Mouse (Mus musculus) limb, embryonic 12.5 days (tissue): ENCODE data around the gene Mrpl17. TPM values are rescaled to one million over a fixed set of nuclear protein-coding genes. Genes with fewer than 3 reads are reported as not detected.
A peak's percentile ranks its signal among the peaks of the same experiment; 100 is the strongest.

Experiments used
- ATAC-seq: fragments of 200-750 bp; cut with Nextera tagmentation; 2 replicates; pipeline ENCODE4 v1.8.0; 2017; ENCODE audit warnings: low read depth, moderate TSS enrichment; ENCODE audit not compliant: insufficient number of reproducible peaks, insufficient read depth, low FRiP score, low TSS enrichment
- H3K27ac ChIP-seq: fragments of 300-500 bp; sonication (generic); 2 replicates; pipeline ENCODE4 v1.5.1; 2016; ENCODE audit warnings: mild to moderate bottlenecking, moderate library complexity
- H3K27me3 ChIP-seq: fragments of 300-500 bp; sonication (generic); 2 replicates; pipeline ENCODE4 v1.6.1; 2016; ENCODE audit warnings: mild to moderate bottlenecking, moderate library complexity
- H3K36me3 ChIP-seq: fragments of 300-500 bp; sonication (generic); 2 replicates; pipeline ENCODE4 v1.6.1; 2016; ENCODE audit warnings: mild to moderate bottlenecking, moderate library complexity
- H3K4me1 ChIP-seq: fragments of 300-500 bp; sonication (generic); replicated peaks from 2 replicates; pipeline ENCODE4 v1.6.1; 2016
- H3K4me2 ChIP-seq: fragments of 300-500 bp; sonication (generic); 2 replicates; pipeline ENCODE4 v1.6.1; 2016; ENCODE audit warnings: mild to moderate bottlenecking, moderate library complexity
- H3K4me3 ChIP-seq: fragments of 300-500 bp; sonication (generic); replicated peaks from 2 replicates; pipeline ENCODE4 v1.5.1; 2016; ENCODE audit warnings: mild to moderate bottlenecking
- H3K9ac ChIP-seq: fragments of 300-500 bp; sonication (generic); replicated peaks from 2 replicates; pipeline ENCODE4 v1.6.1; 2016; ENCODE audit warnings: mild to moderate bottlenecking, moderate library complexity
- H3K9me3 ChIP-seq: fragments of 300-500 bp; sonication (generic); 2 replicates; pipeline ENCODE4 v1.6.1; 2016; ENCODE audit warnings: mild to moderate bottlenecking, moderate library complexity
- whole genome bisulfite sequencing: fragments of 180-500 bp; shearing (Covaris S2); methylation state at CpG from one replicate; pipeline ENCODE4 v1.1.7; 2016; 5-methylcytosine and 5-hydroxymethylcytosine counted together
- polyA plus RNA-seq: library from polyadenylated mRNA; unstranded; fragments of >200 nt; fragmentation: Nextera tagmentation; extraction: Ambion mirVana; gene quantifications from 2 replicates; pipeline ENCODE4 v1.2.1, GENCODE M21; 2016

Gene Mrpl17
- polyA plus RNA-seq, 1 experiment from 2014 or later: 319 TPM

DNA sequence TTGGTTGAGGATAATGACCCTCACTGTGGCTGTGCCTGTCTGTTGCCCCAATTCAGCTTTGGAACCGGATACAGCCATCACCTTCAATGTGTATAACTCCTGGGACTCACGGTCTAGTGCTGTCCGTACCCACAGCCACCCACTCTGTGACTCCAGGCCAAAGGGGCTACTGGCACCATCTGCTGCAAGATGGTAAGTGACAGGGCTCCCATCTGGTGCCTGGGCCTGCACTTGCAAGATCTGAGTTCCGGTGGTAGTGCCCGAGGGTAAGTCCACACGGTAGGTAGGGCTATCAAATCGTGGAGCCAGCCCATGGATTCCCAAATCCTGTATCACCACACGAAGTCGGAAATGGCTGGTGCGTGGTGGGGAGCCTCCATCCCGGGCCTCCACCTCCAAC lies 46.6 kb downstream of the Mrpl17 start:
- H3K9me3 ChIP-seq: no peaks in the 10 kb centered on the region
- H3K9ac ChIP-seq: no peak overlapping the region
- ATAC-seq: no peak
- H3K36me3 ChIP-seq: peaks cover 88% of the 10 kb centered on the region
- H3K27me3 ChIP-seq: peaks cover 12% of the 10 kb centered on the region
- no peak overlapping the region for H3K4me2 ChIP-seq
- H3K27ac ChIP-seq: no peak overlapping the region
- H3K4me3 ChIP-seq: no peak overlapping the region
- WGBS: 93% methylated on average over 11 of the region's 11 CpGs
- H3K4me1 ChIP-seq: peaks cover 25% of the 10 kb centered on the region

DNA sequence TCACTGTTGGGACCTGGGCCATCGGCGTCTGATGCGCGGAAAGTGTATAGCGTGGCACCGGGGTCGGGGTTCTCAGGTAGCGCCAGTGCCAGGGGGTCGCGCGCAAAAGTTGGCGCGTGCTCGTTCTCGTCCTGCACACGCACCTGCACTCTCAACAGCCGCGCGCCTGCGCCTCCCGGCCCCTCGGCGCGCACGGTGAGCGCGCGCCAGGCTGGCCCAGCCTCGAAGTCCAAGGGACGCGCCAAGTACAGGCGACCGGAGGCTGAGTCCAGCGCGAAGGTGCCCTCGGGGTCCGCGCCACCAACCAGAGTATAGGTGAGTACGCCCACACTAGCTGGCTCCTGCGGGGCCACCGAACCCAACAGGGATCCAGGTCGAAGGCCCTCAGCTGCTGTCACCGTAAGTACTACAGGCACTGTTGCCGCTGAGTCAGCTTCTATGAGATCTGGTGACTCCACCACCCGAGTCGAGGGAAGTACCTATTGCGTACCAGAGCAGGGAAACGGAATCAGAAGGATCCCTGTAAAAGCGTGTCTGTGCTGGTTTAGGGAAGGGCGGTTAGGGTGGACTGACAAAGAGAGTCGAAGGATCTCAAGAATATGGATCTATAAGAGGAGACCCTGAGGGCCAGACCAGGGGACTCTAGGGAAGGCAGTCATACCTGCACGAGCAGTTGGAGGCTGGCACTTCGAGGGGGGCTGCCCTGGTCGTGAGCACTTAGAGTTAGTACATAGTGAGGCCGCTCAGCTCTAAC lies 48.2 kb downstream of the Mrpl17 start:
- ATAC-seq: no peak
- peaks cover 12% of the 10 kb centered on the region for H3K27me3 ChIP-seq
- no peak overlapping the region for H3K9ac ChIP-seq
- H3K36me3 ChIP-seq: peaks cover 89% of the 10 kb centered on the region
- no peak overlapping the region for H3K27ac ChIP-seq
- 32% methylated on average over 55 of the region's 55 CpGs for WGBS
- H3K4me2 ChIP-seq: peak overlapping the region; percentile 27
- H3K4me3 ChIP-seq: no peak overlapping the region
- H3K4me1 ChIP-seq: peaks cover 9% of the 10 kb centered on the region
- H3K9me3 ChIP-seq: no peaks in the 10 kb centered on the region

DNA sequence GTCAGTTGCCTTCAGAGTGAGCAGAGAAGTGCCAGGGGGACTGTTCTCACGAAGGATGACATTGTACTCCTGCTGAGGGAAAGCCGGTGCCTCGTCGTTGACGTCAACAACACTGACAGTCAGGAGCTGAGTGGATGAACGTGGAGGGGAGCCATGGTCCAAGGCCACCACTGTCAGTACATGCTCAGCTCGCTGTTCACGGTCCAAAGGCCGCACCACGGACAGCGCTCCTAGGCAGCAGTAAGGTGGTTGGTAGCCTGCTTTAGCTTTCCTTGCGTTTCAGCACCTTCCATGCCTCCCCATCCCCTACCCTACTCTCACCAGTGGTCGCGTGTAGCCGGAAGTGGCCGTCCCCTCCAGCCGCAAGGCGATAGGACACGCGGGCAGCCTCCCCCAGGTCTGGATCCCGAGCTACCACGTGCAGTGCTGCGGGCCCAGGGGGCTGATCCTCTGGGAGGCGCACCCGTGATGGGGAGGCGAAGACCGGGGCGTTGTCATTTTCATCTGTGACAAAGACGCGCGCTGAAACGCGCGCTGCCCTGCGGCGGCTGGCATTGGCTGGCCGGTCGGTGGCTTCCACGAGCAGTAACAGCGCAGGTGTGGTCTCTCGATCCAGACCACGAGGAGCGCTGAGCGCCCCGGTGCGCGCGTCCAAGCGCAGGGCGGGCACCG lies 49.0 kb downstream of the Mrpl17 start:
- peaks cover 12% of the 10 kb centered on the region for H3K27me3 ChIP-seq
- peaks cover 4% of the 10 kb centered on the region; the same call in 1 of the 2 replicates for H3K4me1 ChIP-seq
- H3K27ac ChIP-seq: no peak overlapping the region
- H3K4me2 ChIP-seq: peak overlapping the region; percentile 27
- peaks cover 91% of the 10 kb centered on the region for H3K36me3 ChIP-seq
- H3K4me3 ChIP-seq: no peak overlapping the region
- no peak for ATAC-seq
- no peaks in the 10 kb centered on the region for H3K9me3 ChIP-seq
- H3K9ac ChIP-seq: no peak overlapping the region
- WGBS: 31% methylated on average over 51 of the region's 51 CpGs

DNA sequence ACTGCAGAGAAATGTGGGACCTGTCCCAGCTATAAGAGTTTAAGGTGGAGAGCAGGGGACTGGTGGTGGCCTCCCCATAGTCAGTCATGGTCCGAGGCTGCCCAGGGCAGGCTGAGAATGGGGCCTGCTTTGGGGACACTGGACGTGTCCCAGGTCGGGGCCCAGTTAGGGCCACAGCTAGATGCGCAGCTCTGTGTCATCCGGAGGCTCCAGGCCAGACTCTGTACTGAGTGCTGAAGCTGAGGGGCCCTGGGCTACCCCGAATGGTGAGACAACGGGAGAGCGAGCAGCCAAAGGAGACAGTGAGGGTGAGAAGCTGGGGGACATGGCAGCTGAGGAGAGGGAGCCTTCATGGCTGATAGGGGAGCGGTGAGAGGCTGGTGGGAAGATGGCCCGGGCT lies 57.6 kb downstream of the Mrpl17 start:
- H3K27ac ChIP-seq: no peak overlapping the region
- no peaks in the 10 kb centered on the region for H3K9me3 ChIP-seq
- peaks cover 7% of the 10 kb centered on the region for H3K4me1 ChIP-seq
- no peak overlapping the region for H3K9ac ChIP-seq
- no peak overlapping the region for H3K4me3 ChIP-seq
- 91% methylated on average over 10 of the region's 10 CpGs for WGBS
- peaks cover 68% of the 10 kb centered on the region for H3K36me3 ChIP-seq
- H3K27me3 ChIP-seq: no peaks in the 10 kb centered on the region
- no peak overlapping the region for H3K4me2 ChIP-seq
- no peak for ATAC-seq

Other genes with a start within 250 kb of the Mrpl17 start
- gene Apbb1, start 229.4 kb downstream of the Mrpl17 start, polyA plus RNA-seq: 62.7 and 66.4 TPM in 2 replicates
- gene Hpx, start 211.0 kb downstream of the Mrpl17 start, polyA plus RNA-seq: 0.23 and 0.37 TPM in 2 replicates
- gene Trim3, start 177.5 kb downstream of the Mrpl17 start, polyA plus RNA-seq: 34.4 and 37.4 TPM in 2 replicates
- gene Timm10b, start 171.0 kb downstream of the Mrpl17 start, polyA plus RNA-seq: 167 and 168 TPM in 2 replicates
- gene Arfip2, start 170.7 kb downstream of the Mrpl17 start, polyA plus RNA-seq: 72.8 and 77.2 TPM in 2 replicates
- gene Gm45799, start 170.5 kb downstream of the Mrpl17 start, polyA plus RNA-seq: 9.9 and 13.9 TPM in 2 replicates
- gene Dnhd1, start 160.3 kb downstream of the Mrpl17 start, polyA plus RNA-seq: 1.2 and 1.5 TPM in 2 replicates
- 216 and 232 TPM in 2 replicates for gene Ilk, start 74.5 kb downstream of the Mrpl17 start, polyA plus RNA-seq
- 43.1 and 50.8 TPM in 2 replicates for gene Rrp8, start 73.7 kb downstream of the Mrpl17 start, polyA plus RNA-seq
- 170 and 173 TPM in 2 replicates for gene Taf10, start 66.7 kb downstream of the Mrpl17 start, polyA plus RNA-seq
- gene Tpp1, start 58.9 kb downstream of the Mrpl17 start, polyA plus RNA-seq: 33.3 and 38.3 TPM in 2 replicates
- gene Dchs1, start 23.4 kb downstream of the Mrpl17 start, polyA plus RNA-seq: 24.8 and 28.2 TPM in 2 replicates
- gene Gm4070, start 142.9 kb upstream of the Mrpl17 start, polyA plus RNA-seq: 0.10 and 0.28 TPM in 2 replicates